Mouse (Mus musculus) c-Kit-positive CD71-positive TER-119-positive erythroid progenitor cells, embryonic 14.5 days (primary cell): ENCODE data around the gene Gimap4.
A peak's percentile ranks its signal among the peaks of the same experiment; 100 is the strongest.

Source experiments
- DNase-seq: peaks from one replicate; pipeline ENCODE4 v3.0.0-alpha.2; 2013; ENCODE audit warnings: low spot score

Gene Gimap4

DNA sequence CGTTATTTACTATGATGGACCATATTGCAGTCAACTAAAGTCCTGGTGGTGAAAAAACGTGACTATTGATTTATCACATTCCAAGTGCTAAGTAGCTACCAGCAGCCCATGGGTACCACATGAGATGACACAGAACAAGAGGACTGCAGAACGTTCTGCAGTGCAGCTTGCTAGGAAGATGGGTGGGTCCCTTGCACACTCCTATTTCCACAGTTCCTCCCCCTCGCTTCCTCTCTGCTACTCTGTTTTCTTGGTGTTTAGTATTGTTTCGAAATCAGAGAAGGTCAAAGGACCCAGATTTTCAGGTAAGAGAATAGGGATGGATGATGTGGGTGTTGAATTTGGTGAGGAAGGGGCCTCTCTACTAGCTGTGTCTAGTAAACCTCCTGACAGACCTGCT is at the start of gene Gimap4:
TSS of gene Gimap4 (plus strand) at position 231 of the 400 bp plus-strand sequence.
- no peak for DNase-seq

DNA sequence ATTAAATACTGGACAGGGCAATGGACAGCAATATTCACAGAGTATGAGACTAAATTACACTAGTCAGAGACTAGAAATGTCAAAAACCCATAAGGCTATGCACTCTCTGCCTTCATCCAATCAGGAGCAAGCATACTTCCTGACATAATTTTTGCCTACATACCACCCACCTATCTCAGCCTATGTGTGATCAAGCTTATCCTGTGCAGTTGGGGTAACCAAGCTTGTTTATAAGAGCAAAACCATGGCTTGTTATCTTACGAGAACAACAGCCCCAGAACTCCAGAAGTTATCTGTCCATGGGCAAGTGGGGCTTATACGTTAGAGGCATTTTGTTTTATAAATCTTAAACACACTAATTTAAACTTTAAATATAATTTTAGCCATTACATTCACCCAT is 49.2 kb upstream of the Gimap4 start:
- DNase-seq: no peak

DNA sequence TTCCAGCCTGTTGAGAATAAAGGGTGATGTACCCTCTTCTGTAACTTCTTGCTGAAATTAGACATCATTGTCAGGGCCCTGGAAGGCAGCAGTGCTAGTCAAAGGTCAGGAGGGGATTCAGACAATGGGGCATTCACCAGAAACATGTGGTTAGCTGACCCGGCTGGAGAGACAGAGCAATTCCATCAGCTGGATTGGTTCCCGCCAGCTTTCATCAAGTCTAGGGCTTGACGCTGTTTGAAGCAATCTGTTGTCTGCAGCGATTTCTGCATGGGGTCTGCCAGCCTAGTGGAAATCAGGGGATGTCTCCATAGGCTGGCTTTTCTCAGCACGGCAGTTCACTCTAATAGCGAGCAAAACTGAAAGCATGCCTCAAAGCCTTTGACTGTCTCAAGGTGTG is 47.8 kb upstream of the Gimap4 start:
- no peak for DNase-seq

DNA sequence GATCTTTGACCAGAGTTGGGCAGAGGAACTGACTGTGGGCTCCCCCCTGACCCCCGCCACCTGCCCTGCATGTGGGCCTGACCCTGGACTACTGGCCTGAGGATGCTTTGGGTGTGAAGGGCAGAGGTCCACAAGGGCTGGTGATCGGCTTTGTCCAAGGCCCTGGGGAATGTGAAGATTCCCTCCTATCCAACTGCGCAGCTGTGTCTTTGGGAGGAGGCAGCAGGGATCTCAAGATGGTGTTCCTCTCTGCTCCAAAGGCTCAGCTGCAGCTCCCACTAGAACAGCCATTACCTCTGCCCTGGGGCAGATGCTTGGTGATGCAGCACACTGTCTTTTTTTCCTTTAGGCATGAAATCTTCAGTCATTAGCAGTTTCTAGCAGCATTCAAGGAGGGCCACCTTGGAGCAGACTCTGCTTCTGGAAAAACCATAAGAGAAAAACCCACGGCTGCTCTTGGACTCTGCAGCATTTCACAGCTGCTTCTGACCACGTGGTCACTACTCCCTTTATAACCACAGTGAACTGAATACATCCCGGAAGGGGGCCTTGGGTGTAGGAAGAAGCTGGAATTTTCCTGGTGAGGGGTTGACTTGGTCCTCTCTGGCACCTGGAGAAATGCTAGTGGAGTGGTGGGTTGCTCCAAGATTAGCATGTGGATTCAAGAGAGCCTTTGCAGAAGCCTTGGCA is 46.4 kb upstream of the Gimap4 start:
- DNase-seq: no peak

DNA sequence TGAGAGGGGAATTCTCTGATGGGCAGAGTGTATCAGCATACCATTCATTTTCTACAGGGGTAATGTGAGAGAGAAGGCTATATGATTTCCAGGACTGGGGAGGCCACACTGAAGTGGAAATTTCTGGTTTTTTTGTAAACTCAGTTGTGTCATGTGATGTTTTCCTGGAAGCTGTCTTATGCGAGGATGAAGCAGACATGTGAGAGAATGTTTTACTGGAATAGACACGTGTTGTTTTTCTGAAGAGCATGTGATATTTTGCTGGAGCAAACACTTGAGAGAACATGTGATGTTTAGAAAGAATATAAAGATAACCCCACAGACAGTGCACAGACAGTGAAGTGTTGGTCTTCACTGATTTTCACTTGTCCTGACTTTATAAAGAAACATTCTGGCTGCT is 45.8 kb upstream of the Gimap4 start:
- no peak for DNase-seq

DNA sequence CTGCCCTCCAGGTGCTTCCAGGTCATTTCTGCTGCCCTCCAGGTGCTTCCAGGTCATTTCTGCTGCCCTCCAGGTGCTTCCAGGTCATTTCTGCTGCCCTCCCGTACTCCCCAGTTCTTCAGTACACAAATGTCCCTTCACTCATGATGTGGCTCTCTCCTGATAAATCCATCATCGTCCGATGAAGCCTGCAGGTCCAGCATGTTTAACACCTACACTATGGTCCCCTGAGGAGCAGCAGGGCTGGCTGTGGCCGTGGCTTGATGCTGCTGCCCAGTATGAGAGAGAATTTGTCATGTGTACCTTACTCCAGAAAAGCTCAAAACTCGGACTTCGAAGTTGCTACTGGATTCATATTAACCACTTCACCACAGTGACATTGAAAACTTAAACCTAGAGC is 43.0 kb upstream of the Gimap4 start:
- no peak for DNase-seq

DNA sequence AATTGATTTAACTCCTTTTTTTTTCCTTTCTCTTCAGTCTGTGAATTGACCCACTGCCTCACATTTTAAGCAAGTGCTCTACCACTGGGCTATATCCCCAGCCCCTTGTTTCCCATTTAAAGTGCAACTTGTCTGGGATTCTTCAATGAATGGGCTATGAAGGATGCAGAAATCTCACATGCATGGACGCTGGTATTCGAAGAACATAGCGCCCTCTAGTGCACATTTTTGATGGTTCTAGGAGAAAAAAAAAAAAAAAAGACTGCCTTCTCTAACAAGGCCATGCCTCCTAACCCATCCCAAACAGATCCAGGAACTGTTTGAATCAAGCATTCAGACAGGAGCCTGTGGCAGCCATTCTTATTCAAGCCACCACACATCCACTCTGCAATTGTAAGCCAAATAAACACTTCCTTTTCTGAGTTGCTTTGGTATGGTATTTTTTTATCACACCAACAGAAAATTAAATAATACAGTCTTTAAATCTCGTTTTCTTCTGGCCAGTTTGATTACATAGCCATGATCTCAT is 41.5 kb upstream of the Gimap4 start:
- DNase-seq: peak; percentile 29

DNA sequence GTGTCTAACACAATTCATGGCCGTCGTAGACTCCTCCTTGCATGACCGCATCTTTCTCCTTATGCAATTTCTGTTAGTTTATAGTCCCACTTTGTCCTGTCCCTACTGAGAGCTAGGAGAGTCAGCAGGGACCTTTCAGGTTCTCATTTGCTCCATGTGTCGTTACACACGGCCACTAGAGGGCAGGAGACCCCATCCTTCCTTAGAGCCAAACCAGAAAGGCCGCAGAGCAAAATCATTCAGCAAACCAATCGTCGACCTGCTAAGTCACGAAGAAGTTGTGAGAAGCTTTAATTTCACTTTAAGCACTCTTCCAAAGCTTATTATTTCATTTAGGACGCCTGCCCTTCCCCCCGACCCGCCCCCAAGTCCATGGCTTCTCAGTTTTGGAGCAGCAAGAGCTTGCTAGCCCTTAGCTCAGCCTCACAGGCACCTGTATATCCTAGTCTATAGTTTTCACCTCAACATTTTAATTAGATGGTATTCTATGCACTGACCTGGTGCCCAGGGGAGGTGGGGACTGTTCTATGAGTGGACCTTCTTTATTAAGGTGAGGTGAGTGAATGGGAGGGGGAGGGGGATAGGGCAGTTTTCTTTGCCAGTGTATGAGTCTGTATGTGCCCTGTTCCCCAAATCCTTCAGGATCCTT is 38.6 kb upstream of the Gimap4 start:
- DNase-seq: peak; percentile 49

DNA sequence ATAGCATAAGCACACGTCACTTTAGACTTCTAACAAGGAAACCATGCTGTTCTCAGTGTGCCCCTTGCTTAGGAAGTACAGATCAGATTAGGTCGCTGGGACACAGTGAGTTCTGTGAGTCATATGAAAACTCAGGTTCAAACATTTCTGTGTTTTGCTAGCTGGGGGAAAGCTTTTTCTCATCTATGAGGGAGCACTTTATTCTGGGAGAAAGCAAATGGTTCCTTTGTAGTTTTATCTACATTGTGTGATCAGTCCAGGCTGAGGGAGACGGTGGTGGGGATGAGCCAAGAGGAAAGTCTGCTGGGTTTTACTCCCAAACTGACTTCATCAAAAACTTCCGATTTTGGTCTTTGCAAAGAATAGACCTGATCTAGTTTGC is 38.0 kb upstream of the Gimap4 start:
- DNase-seq: no peak

DNA sequence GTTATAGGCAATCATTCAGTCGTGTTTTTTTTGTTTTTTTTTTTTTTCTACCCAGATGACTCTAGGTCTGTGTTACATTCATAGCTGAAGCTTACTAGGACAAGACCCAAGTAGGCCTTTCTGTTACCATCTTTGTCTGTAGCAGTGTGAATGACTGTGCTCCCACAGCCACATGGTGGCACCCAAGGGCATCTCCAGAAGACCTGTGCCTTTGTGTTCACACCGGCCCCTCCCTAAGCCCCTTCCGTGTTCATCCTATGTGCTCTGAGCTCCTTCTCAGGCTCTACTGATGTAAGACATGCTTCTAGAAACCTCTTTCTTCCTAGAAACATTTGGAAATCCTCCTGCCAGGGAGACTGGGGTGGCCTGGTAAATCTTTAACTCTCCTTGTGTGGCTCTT is 37.4 kb upstream of the Gimap4 start, which contains the start of gene Gimap8:
TSS of gene Gimap8 (plus strand) at position 240 of the 400 bp plus-strand sequence.
- DNase-seq: no peak

DNA sequence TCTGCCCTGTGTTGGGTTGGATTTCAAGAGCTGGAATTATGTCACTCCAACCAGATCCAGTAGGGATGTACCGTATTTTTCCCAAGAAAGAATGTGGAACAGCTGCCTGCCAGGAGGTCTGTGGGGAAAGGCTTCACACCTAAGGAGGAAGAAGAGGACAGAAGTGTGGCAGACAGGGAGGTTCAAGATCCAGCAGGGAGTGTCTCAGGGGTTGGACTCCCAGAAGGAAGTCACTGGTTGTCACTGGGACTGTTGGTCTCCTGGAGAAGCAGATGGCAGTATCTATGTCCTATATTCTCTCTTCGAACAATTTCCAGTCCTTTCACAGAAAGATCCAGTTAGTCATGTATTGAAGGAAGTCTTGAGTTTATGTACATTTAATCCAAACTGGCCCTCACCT is 36.7 kb upstream of the Gimap4 start:
- DNase-seq: no peak

DNA sequence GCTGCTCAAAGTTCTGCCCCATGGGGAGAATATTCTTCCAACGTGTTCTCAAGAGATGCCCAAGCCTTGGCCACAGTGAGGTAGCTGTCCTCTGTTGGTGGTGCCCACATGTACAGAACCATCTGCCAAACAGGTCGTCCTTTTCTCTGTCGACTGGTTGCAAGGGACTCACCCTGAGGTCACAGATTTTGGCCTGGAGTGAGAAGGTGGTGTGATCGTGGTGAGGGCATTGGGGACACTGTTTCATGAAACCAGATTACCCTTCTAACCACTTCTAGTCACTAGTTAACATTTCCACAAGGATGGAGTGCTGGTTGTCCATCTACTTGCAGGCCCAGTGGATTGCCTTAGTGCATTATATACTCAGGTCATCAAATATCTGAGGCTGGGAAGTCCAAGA is 35.6 kb upstream of the Gimap4 start:
- DNase-seq: no peak

DNA sequence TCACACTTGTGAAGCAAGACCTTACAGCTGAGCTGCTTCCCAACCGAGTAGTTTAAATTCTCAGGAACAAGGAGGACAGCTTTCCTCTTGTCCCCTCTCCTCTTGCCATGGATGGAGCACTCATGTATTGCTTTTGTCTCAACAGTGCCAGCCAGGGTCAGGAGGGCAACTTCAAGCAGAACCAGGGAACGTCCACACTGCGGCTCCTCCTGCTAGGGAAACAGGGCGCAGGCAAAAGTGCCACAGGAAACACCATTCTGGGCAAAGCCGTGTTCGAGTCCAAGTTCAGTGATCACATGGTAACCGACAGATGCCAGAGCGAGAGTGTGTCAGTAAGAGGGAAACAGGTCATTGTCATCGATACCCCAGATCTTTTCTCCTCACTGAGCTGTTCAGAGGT is 34.3 kb upstream of the Gimap4 start:
- no peak for DNase-seq

DNA sequence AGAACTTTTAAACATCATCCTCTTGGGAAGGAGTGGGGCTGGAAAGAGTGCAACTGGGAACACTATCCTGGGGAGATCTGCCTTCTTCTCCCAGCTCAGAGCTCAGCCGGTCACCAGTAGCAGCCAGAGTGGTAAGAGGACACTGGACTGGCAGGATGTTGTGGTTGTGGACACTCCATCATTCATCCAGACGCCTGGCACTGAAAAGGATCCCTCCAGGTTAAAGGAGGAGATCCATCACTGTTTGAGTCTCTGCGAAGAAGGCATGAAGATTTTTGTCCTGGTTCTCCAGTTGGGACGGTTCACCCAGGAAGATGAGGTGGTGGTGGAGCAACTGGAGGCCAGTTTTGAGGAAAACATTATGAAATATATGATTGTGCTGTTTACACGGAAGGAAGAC is 25.6 kb upstream of the Gimap4 start:
- DNase-seq: no peak

DNA sequence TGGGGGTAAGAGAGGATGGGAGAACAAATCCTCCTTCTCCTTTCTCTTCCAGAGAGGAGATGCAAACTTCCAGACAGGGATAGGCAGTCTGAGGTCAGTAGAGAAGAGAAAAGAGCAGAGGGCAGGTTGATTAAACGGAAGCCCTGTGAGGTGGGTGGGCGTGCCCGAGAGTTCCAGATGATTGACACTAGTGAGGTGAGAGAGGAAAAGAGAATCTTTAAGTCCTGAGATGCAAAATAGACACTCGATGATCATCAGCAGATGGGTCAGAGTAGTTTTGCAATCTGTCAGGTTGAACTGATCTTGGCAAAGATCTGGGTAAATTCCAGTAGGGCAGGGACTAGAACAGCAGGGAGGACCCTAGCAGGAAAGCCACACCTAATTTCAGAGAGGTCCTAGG is 19.6 kb upstream of the Gimap4 start:
- DNase-seq: no peak

DNA sequence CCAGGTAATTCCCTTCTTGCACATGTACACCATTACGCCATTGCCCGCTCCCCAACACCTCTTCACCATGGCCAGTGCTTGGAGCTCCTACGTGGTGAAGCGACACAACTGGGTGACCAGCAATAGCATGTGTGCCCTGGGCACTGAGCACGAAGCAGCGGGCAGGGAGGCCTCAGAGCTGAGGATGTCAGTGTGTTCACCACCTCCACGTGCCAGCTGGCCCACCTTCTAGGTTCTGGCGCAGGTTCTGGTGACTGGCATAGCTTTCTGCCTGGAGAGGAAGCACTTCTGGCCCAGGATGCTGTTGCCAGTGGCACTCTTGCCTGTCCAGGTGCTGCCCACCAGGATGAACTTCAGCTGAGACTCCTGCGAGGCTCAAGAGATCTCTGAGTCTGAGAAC is 18.9 kb upstream of the Gimap4 start:
- no peak for DNase-seq

DNA sequence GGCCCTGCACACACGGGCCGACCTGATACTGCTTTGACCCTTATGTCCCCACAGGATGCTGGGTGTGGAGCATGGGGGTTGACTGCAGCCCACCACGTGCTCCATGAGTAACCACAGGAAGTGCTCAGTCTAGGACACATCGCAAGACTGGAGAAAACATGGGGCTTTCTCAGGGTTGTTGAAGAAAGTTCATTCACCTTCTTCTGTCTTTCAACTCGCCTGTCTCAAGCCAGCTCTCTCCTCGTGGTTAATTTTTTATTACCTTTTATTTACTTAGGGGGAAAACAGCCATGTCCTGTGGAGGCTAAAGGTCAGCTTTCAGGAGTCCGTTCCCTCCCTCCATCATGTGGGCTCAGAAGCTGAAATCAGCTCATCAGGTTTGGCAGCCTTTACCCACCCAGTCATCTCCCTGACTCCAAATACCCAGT is 18.2 kb upstream of the Gimap4 start:
- no peak for DNase-seq

DNA sequence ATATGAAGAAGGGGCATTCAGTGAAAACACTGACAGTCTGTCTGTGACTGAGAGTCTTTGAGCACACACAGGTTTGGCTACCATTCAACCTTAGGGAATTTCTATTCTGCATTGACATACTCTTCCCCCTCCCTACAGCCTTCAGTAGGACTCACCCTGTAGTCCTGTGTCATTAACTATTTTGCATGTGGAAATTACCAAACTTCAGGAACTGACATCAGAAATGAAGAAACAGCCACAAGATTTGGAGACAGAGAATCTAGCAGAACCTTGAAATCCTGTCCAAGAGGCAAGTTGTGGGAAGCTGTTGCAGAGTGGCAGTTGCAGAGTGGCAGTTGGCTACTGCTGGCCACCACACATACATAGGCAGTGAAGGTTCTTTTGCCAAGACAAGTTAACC is 16.3 kb upstream of the Gimap4 start:
- no peak for DNase-seq

DNA sequence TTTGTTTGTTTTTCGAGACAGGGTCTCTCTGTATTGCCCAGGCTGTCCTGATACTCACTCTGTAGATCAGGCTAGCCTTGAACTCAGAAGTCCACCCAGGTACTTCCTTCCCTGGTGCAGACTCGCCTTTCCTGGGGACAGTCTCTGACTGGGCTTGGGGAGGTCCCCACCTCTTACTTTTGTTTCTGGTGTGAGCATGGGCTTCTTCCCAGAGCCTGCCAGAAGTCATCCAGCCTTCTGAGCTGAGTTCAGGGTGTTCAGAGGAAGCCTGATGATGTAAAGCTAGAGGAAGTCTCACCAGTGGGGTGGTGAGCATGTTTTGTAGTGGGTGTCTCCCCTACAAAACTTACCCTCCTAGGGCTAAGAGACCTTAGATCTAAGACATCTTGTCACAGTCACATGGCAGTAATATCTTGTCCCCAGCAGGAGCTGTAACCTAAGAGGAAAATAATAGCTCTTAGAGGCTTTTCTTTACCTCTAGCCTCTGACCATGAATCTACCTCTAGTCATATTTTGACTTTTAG is 14.8 kb upstream of the Gimap4 start:
- no peak for DNase-seq

DNA sequence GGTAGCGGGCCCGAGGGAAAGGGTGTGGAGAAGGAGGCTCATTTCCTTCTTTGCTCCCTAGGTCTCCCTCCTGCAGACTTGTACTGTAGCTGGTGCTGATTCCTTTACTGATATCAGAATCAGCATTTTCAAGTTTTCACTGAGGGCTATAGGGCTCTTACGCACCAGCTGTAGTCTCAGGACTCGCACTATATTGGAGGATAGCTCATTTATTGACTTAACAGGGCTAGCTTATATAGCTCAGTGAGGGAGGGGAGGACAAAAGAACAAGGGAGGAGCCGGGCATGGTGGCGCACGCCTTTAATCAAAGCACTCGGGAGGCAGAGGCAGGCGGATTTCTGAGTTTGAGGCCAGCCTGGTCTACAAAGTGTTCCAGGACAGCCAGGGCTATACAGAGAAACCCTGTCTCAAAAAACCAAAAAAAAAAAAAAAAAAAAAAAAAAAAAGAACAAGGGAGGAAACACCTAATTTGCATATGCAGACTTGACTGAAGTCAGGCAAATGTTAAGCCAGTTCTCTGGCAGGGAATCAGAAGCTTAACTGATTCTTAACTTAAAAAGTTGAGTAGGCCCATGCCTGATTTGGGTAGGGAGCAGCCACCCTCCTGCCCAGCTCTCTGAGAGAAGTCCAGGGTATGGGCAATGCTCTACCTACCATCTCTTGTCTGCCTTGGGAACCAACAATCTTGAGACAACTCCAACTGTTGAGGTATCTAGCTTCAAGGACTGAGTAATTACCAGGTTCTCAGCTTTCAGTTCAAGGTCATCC is 9.9 kb upstream of the Gimap4 start:
- no peak for DNase-seq

DNA sequence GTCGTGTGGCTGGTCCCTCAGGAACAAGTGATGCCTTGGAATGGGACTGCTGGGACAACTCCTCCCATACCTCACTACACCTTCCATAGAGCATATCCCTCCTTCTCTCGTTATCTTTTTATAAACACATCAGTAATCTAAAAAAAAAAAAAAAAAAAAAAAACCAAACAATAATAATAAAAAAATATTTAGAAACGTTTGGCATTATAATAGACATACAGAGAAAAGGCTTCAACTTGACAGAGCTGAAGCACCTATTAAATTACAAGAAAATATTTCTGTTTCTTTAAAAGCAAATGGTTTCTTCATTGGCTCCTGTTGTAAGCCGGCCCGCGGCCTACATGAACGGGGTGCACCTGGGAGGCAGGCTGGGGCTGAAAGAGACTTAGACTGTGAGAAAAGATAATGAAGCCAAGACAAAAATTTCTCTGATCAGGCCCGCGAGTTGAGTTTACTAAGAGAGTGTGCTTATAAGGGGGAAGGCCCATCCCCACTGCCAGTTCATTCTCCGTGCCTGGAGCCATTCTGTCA is 8.9 kb upstream of the Gimap4 start:
- no peak for DNase-seq
